Mouse (Mus musculus): ENCODE data around the gene Trim8.

- TF ChIP-seq CTCF (IDR thresholded peaks at IDR 0.05; ENCODE audit: low read depth): no peak
- TF ChIP-seq EP300 (IDR thresholded peaks at IDR 0.05; ENCODE audit: low read depth): no peak
These were observed 24.1 kb upstream of the Trim8 start for GRCm38 (mm10) chr19:46477432-46477845.

Measured in liver, embryonic 14.5 days (tissue).